Mouse (Mus musculus) ES-Bruce4 (cell line): ENCODE data around the gene Pcif1.

ENCODE experiments used
- EP300 ChIP-seq: IDR thresholded peaks from 2 replicates; pipeline ENCODE4 v1.6.1; 2011; ENCODE audit warnings: low read depth, low read length; ENCODE audit not compliant: insufficient read depth
- POLR2A ChIP-seq: IDR thresholded peaks from one replicate; pipeline ENCODE4 v1.8.1; 2011; ENCODE audit warnings: low read length; ENCODE audit not compliant: insufficient read depth

DNA sequence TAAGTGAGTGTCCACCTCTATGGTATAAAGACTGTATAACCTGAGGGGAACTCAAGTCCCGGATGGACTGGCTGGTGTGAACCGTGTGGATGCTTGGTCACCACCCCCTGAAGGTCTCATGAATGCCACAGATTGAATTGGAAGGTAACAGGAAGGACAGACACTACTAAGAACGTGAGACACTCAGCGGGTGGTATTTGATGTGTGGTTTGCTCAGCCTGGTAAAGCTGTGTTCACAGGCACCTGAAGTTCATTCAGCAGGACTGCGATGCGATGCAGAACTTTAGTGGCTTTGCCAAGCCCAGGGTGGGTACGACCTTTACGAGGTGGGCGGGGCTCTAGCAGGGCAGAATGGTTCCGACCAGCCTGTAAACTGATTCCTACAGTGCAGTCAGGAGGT is 38.3 kb downstream of the Pcif1 start:
- no peak for TF ChIP-seq POLR2A
- no peak for TF ChIP-seq EP300
